Mouse (Mus musculus) cerebellum, postnatal 25 days (tissue): ENCODE measurements around the gene Mfsd5.

Source experiments
- DNase-seq, 2 experiments: peaks; one replicate each; pipeline ENCODE4 v3.0.0; 2021; ENCODE audit warnings: mixed read lengths in 2 of 2

Gene Mfsd5

GRCm38 (mm10) chr15:102282463-102283292 is 3.4 kb downstream of the Mfsd5 start:
- no peak for DNase-seq

- DNase-seq: no peak
These were observed 4.4 kb downstream of the Mfsd5 start for GRCm38 (mm10) chr15:102283648-102284047.

DNA sequence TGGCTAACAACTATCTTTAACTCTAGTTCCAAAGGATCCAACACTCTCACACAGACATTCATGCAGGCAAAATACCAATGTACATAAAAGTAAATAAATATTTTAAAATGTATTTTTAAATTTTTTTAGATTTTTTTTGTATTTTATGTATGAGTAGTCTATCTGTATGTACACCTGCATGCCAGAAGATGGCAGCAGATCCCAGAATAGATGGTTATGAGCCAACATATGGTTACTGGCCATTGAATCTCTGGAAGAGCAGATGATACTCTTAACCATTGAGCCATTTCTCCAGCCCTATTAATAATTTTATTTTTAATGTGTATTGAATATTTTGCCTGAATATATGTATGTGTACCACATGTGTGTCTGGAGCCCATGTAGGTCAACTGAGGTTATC is 8.1 kb downstream of the Mfsd5 start:
- peak in 1 of 2 experiments; percentile 60 for DNase-seq

DNA sequence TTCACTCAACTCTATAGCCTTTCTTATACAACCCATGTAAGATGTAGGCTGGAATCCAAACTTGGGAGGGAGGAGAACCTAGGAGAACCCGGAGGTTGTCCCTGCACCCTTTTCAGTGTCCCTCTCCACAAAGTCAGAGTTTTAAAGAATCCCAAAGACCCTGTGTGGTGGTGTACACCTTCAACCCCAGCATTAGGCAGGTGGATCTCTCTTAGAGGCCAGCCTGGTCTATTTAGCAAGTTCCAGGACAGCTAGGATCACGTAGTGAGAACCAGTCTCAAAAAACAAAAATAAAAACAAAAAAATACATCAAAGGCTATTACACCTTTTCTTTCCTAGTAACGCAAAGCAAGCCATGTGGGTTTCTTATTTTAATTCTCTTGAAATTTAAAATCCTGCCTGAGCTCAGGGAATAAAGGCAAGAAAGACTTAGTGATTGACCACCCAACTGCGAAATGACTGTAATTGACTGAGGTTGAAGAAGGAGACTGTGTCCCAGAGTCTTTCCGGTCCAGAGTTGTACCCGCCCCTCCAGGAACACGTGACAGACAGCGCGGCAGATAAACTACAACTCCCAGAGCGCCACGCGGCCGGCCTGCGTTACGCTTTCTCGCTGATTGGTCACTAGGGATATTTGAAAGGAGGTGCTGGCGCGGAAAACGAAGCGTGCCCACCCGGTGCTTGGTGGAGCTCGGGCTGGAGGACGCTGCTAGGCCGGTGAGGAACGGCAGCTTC is 16.5 kb downstream of the Mfsd5 start, which contains the start of gene Espl1:
Gene Espl1 (plus strand): TSS at position 634 of the 735 bp plus-strand sequence.
- peak; percentile 94 to 95 for DNase-seq

DNA sequence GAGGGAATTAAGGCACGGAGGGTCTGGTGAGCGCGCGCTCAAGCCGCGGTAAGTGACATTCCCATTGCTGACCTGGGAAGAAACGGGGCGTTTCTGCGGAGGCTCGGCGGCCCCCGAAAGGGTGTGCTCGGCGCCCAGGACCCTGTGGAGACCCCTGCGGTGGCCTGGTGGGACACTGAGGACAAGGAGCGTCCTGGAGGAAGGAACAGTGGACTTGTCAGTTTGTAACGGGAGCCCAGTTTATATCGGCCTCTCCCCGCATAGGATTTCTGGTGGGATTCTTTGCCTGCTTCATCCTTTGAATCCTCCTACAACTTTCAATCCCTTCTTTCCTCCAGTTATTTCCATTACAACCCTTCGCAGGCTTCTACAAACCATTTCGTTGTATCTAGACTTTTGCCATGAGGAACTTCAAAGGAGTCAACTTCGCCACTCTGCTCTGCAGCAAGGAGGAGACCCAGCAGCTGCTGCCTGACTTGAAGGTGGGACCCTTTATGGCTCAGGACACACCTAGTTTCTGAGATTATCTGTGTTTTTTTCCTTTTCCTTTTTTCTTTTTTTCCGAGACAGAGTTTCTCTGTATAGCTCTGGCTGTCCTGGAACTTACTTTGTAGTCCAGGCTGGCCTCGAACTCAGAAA is 17.2 kb downstream of the Mfsd5 start:
- no peak for DNase-seq

DNA sequence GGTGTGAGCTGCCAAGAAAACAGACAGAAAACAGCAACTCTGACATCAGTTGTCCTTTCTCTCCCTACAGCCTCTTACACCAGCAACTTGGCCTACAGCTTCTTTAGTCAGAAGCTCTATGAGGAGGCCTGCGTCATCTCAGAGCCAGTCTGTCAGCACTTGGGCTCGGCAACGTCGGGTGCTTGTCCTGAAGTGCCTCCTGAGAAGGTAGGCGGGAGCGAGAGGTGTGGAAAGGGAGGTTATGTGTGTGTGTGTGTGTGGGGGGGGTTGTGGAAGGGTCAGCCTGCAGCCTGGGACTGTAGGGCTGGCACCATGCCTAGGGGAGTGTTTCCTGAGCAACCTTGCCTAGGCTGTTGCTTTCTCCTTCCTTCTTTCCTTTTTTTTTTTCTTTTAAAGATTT is 23.3 kb downstream of the Mfsd5 start:
- DNase-seq: no peak

DNA sequence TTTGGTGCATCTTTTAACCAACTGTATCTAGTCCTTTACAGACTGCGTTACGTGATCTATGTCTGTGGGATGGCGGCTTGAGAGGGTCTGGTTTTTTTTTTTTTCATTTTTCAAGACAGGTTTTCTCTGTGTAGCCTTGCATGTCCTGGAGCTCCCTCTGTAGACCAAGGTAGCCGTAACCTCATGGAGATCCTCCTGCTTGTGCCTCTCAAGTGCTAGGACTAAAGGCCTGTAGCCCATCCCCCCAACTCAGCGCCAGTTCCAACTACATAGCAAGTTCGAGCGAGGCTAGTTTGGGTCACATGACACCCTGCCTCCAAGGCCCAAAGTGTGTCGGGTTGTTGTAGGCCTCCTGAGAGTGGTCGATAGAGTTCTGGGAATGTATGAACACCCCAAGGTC is 29.5 kb downstream of the Mfsd5 start:
- DNase-seq: no peak

- DNase-seq: no peak
These were observed 31.0 kb downstream of the Mfsd5 start for GRCm38 (mm10) chr15:102310074-102310845.

- no peak for DNase-seq
These were observed 32.2 kb downstream of the Mfsd5 start for GRCm38 (mm10) chr15:102311489-102311888.

- DNase-seq: no peak
These were observed 36.0 kb downstream of the Mfsd5 start for GRCm38 (mm10) chr15:102315292-102315691.

DNA sequence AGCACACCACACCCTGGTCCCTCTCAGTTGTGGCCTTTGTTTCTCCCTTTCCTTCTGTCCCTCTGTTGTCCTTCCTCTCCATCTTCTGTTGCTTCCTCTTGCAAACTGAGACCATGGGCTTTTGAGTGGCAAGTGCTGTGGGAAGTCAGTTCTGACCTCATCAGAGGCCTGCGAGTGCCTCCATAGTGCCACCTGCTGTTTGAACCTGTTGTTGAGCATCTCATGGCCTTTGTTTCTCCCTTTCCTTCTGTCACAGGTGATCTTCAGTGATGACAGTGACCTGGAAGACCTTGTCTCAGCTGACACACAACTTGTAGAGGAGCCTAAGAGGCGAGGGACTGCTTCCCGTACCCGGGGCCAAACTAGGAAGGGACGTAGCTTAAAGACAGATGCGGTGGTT is 37.0 kb downstream of the Mfsd5 start:
- DNase-seq: peak; percentile 63 to 81

GRCm38 (mm10) chr15:102324654-102325473 is 45.6 kb downstream of the Mfsd5 start:
- DNase-seq: peak; percentile 16 to 22

- DNase-seq: peak; percentile 85 to 91
These were observed 46.8 kb downstream of the Mfsd5 start, which contains the start of gene Pfdn5 for GRCm38 (mm10) chr15:102326022-102326576. TSS of gene Pfdn5 (plus strand) at chr15:102326116.

GRCm38 (mm10) chr15:102326892-102327291 is 47.6 kb downstream of the Mfsd5 start:
- no peak for DNase-seq
